Mouse (Mus musculus) forebrain, embryonic 10.5 days (tissue): ENCODE measurements around the gene Klk6. TPM values are rescaled to one million over a fixed set of nuclear protein-coding genes. Genes with fewer than 3 reads are reported as not detected.

ENCODE experiments used
- DNase-seq: peaks from one replicate; pipeline ENCODE4 v3.0.0-alpha.2; 2017; ENCODE audit warnings: low spot score; ENCODE audit errors: extremely low spot score
- H3K27ac ChIP-seq: fragments of 300-500 bp; sonication (generic); 2 replicates; pipeline ENCODE4 v1.5.1; 2016; ENCODE audit warnings: mild to moderate bottlenecking
- H3K27me3 ChIP-seq: fragments of 300-500 bp; sonication (generic); 2 replicates; pipeline ENCODE4 v1.6.1; 2016; ENCODE audit warnings: mild to moderate bottlenecking; ENCODE audit not compliant: poor library complexity, severe bottlenecking
- H3K36me3 ChIP-seq: fragments of 300-500 bp; sonication (generic); replicated peaks from 2 replicates; pipeline ENCODE4 v1.6.1; 2016; ENCODE audit warnings: mild to moderate bottlenecking, moderate library complexity
- H3K4me1 ChIP-seq: fragments of 300-500 bp; sonication (generic); 2 replicates; pipeline ENCODE4 v1.6.1; 2016
- H3K4me3 ChIP-seq: fragments of 300-500 bp; sonication (generic); 2 replicates; pipeline ENCODE4 v1.5.1; 2016; ENCODE audit warnings: mild to moderate bottlenecking, moderate library complexity
- H3K9me3 ChIP-seq: fragments of 300-500 bp; sonication (generic); 2 replicates; pipeline ENCODE4 v1.6.1; 2016; ENCODE audit warnings: mild to moderate bottlenecking, moderate library complexity
- WGBS: fragments of 180-500 bp; shearing (Covaris S2); methylation state at CpG from one replicate; pipeline ENCODE4 v1.1.7; 2016; 5-methylcytosine and 5-hydroxymethylcytosine counted together
- polyA plus RNA-seq: library from polyadenylated mRNA; unstranded; fragments of >200 nt; fragmentation: Nextera tagmentation; extraction: Ambion mirVana; gene quantifications from 2 replicates; pipeline ENCODE4 v1.2.1, GENCODE M21; 2016

The Klk6 gene
- polyA plus RNA-seq, 1 experiment from 2014 or later = not detected

- Histone ChIP-seq H3K4me3 (no peak overlapping the region), H3K27me3 (peaks cover 5% of the 10 kb centered on the region), H3K9me3 (no peaks in the 10 kb centered on the region), H3K36me3 (no peaks in the 10 kb centered on the region), H3K27ac (no peak overlapping the region), H3K4me1 (no peaks in the 10 kb centered on the region)
- DNase-seq = no peak
- 81% methylated on average over 2 of the region's 2 CpGs for WGBS
These were observed 35.0 kb upstream of the Klk6 start for GRCm38 (mm10) chr7:43789295-43789694.

GRCm38 (mm10) chr7:43791591-43791990, 32.7 kb upstream of the Klk6 start, which contains the start of gene Klk9:
TSS of gene Klk9 (plus strand) at chr7:43791891.
- H3K4me3 ChIP-seq = no peak within 1 kb of the TSS

GRCm38 (mm10) chr7:43796355-43796754, 27.9 kb upstream of the Klk6 start:
- H3K27ac ChIP-seq = no peak overlapping the region
- WGBS = 6% methylated on average over 8 of the region's 8 CpGs
- peaks cover 24% of the 10 kb centered on the region for H3K4me1 ChIP-seq

More at GRCm38 (mm10) chr7:43791591-43791990, 32.7 kb upstream of the Klk6 start, which contains the start of gene Klk9:
- no peak for DNase-seq
- Histone ChIP-seq H3K36me3 (no peaks in the 10 kb centered on the region), H3K4me1 (peaks cover 9% of the 10 kb centered on the region), H3K27ac (no peak within 1 kb of the TSS), H3K27me3 (peaks cover 16% of the 10 kb centered on the region), H3K9me3 (no peaks in the 10 kb centered on the region)
- WGBS = 81% methylated on average over 7 of the region's 7 CpGs

GRCm38 (mm10) chr7:43797333-43797769, 26.9 kb upstream of the Klk6 start, which contains the start of gene Klk8:
TSS of gene Klk8 (plus strand) at chr7:43797577.
- Histone ChIP-seq H3K36me3 (no peaks in the 10 kb centered on the region), H3K9me3 (no peaks in the 10 kb centered on the region), H3K27ac (peak within 1 kb of the TSS; percentile 69), H3K4me3 (peak within 1 kb of the TSS; percentile 66), H3K4me1 (peaks cover 24% of the 10 kb centered on the region), H3K27me3 (peaks cover 40% of the 10 kb centered on the region)
- under 1% methylated on average over 28 of the region's 28 CpGs for WGBS
- DNase-seq = peak; percentile 28

More at GRCm38 (mm10) chr7:43796355-43796754, 27.9 kb upstream of the Klk6 start:
- Histone ChIP-seq H3K27me3 (peaks cover 40% of the 10 kb centered on the region), H3K9me3 (no peaks in the 10 kb centered on the region), H3K4me3 (peak overlapping the region; percentile 66), H3K36me3 (no peaks in the 10 kb centered on the region)
- DNase-seq = no peak

- H3K4me3 ChIP-seq = peak overlapping the region; percentile 66
These were observed 26.3 kb upstream of the Klk6 start for GRCm38 (mm10) chr7:43797844-43798462.

GRCm38 (mm10) chr7:43799876-43800275, 24.4 kb upstream of the Klk6 start:
- WGBS = 79% methylated on average over 7 of the region's 7 CpGs
- Histone ChIP-seq H3K36me3 (no peaks in the 10 kb centered on the region), H3K27me3 (peaks cover 40% of the 10 kb centered on the region), H3K4me3 (no peak overlapping the region), H3K27ac (no peak overlapping the region), H3K4me1 (peaks cover 24% of the 10 kb centered on the region), H3K9me3 (no peaks in the 10 kb centered on the region)
- DNase-seq = no peak

More at GRCm38 (mm10) chr7:43797844-43798462, 26.3 kb upstream of the Klk6 start:
- WGBS = 41% methylated on average over 13 of the region's 13 CpGs
- H3K27ac ChIP-seq = 0 out of 2 replicates have a peak overlapping the region, but pooled peaks have one; percentile 69
- H3K4me1 ChIP-seq = peaks cover 24% of the 10 kb centered on the region
- H3K9me3 ChIP-seq = no peaks in the 10 kb centered on the region
- no peaks in the 10 kb centered on the region for H3K36me3 ChIP-seq
- H3K27me3 ChIP-seq = peaks cover 40% of the 10 kb centered on the region
- no peak for DNase-seq

GRCm38 (mm10) chr7:43810994-43811393, 13.3 kb upstream of the Klk6 start, which contains the start of gene Klk7:
TSS of gene Klk7 (plus strand) at chr7:43811294.
- Histone ChIP-seq H3K4me3 (no peak within 1 kb of the TSS), H3K9me3 (no peaks in the 10 kb centered on the region), H3K27ac (no peak within 1 kb of the TSS), H3K36me3 (no peaks in the 10 kb centered on the region), H3K27me3 (no peaks in the 10 kb centered on the region), H3K4me1 (no peaks in the 10 kb centered on the region)
- WGBS = 56% methylated on average over 5 of the region's 5 CpGs
- DNase-seq = no peak

GRCm38 (mm10) chr7:43815211-43815610, 9.1 kb upstream of the Klk6 start:
- Histone ChIP-seq H3K27ac (no peak overlapping the region), H3K36me3 (no peaks in the 10 kb centered on the region), H3K4me1 (no peaks in the 10 kb centered on the region), H3K9me3 (no peaks in the 10 kb centered on the region), H3K4me3 (no peak overlapping the region), H3K27me3 (no peaks in the 10 kb centered on the region)
- 88% methylated on average over 7 of the region's 7 CpGs for WGBS
- no peak for DNase-seq

- Histone ChIP-seq H3K27ac (no peak overlapping the region), H3K9me3 (no peaks in the 10 kb centered on the region), H3K4me1 (no peaks in the 10 kb centered on the region), H3K4me3 (no peak overlapping the region), H3K36me3 (no peaks in the 10 kb centered on the region), H3K27me3 (no peaks in the 10 kb centered on the region)
- DNase-seq = no peak
These were observed 7.6 kb upstream of the Klk6 start for GRCm38 (mm10) chr7:43816746-43817145.

GRCm38 (mm10) chr7:43821581-43821980, 2.7 kb upstream of the Klk6 start:
- Histone ChIP-seq H3K4me3 (no peak overlapping the region), H3K4me1 (no peaks in the 10 kb centered on the region), H3K36me3 (no peaks in the 10 kb centered on the region), H3K9me3 (no peaks in the 10 kb centered on the region), H3K27ac (no peak overlapping the region), H3K27me3 (no peaks in the 10 kb centered on the region)
- 88% methylated on average over 7 of the region's 7 CpGs for WGBS
- DNase-seq = no peak

- Histone ChIP-seq H3K4me1 (no peaks in the 10 kb centered on the region), H3K9me3 (no peaks in the 10 kb centered on the region), H3K4me3 (no peak overlapping the region), H3K27ac (no peak overlapping the region), H3K27me3 (no peaks in the 10 kb centered on the region), H3K36me3 (no peaks in the 10 kb centered on the region)
- DNase-seq = no peak
- 88% methylated on average over 5 of the region's 5 CpGs for WGBS
These were observed 1.8 kb downstream of the Klk6 start for GRCm38 (mm10) chr7:43826056-43826455.

- no peaks in the 10 kb centered on the region for H3K27me3 ChIP-seq
- no peaks in the 10 kb centered on the region for H3K36me3 ChIP-seq
- WGBS = 82% methylated on average over 4 of the region's 4 CpGs
- H3K4me3 ChIP-seq = no peak overlapping the region
- no peaks in the 10 kb centered on the region for H3K9me3 ChIP-seq
- H3K4me1 ChIP-seq = 0 out of 2 replicates have a peak, but pooled peaks cover 1% of the 10 kb centered on the region
- no peak overlapping the region for H3K27ac ChIP-seq
- no peak for DNase-seq
These were observed 3.4 kb downstream of the Klk6 start for GRCm38 (mm10) chr7:43827706-43828105.

GRCm38 (mm10) chr7:43829006-43829405, 4.7 kb downstream of the Klk6 start:
- no peak overlapping the region for H3K27ac ChIP-seq
- H3K4me3 ChIP-seq = no peak overlapping the region
- no peaks in the 10 kb centered on the region for H3K27me3 ChIP-seq
- no peaks in the 10 kb centered on the region for H3K9me3 ChIP-seq
- DNase-seq = no peak
- 89% methylated on average over 8 of the region's 8 CpGs for WGBS
- peaks cover 6% of the 10 kb centered on the region; the same call in 1 of the 2 replicates for H3K4me1 ChIP-seq
- H3K36me3 ChIP-seq = no peaks in the 10 kb centered on the region
